8 mouse cellular contexts compared by ENCODE assay signal in genomic region chr19:47291307-47292080, GRCm38 (mm10).
DNase-seq lines count a peak whose midpoint lies in the region; ATAC-seq and TF ChIP-seq lines count a peak whose summit lies in the region.

No protein-coding gene starts in this region.

- H3K9me3 ChIP-seq in lung, embryonic 15.5 days, result no peaks in the 10 kb centered on the region
- H3K9me3 ChIP-seq in heart, embryonic 10.5 days, result no peaks in the 10 kb centered on the region

- TF ChIP-seq CTCF in lung, adult 2 months (IDR thresholded peaks at IDR 0.05; ENCODE audit: insufficient read depth, low read length), result no peak

- no peak overlapping the region for H3K9ac ChIP-seq in lung, embryonic 15.5 days

- H3K4me3 ChIP-seq in lung, embryonic 15.5 days, result no peak overlapping the region
- H3K4me3 ChIP-seq in lung, adult 2 months (replicated peaks; ENCODE audit: extremely low read depth, low read depth, low read length), result no peak overlapping the region
- H3K4me3 ChIP-seq in heart, embryonic 10.5 days, result no peak overlapping the region

- no peak for DNase-seq in lung, adult 2 months
- DNase-seq in heart, embryonic 10.5 days (ENCODE audit: low spot score), result no peak
- peak; percentile 77 for DNase-seq in kidney, postnatal 14 days
- DNase-seq in retina, postnatal 1 day, result peak; percentile 92
- no peak for DNase-seq in c-Kit-positive CD71-positive TER-119-positive erythroid progenitor cells, embryonic 14.5 days (ENCODE audit: low spot score)
- DNase-seq in urinary bladder, adult 18-20 months (ENCODE audit: low spot score in 2 of 2), result no peak
- no peak for DNase-seq in cerebellum, postnatal 36 days

- no peak overlapping the region for H3K4me2 ChIP-seq in lung, embryonic 15.5 days

- H3K36me3 ChIP-seq in lung, embryonic 15.5 days, result peaks cover 21% of the 10 kb centered on the region
- peaks cover 35% of the 10 kb centered on the region for H3K36me3 ChIP-seq in heart, embryonic 10.5 days

- peaks cover 29% of the 10 kb centered on the region for H3K4me1 ChIP-seq in lung, embryonic 15.5 days
- H3K4me1 ChIP-seq in lung, adult 2 months (ENCODE audit: control insufficient read depth, insufficient read depth, low read length), result peaks cover 9% of the 10 kb centered on the region
- H3K4me1 ChIP-seq in heart, embryonic 10.5 days, result peaks cover 71% of the 10 kb centered on the region

- no peak for TF ChIP-seq POLR2A in lung, adult 2 months (IDR thresholded peaks at IDR 0.05; ENCODE audit: borderline replicate concordance, extremely low read depth, low read depth, low read length)

- no peaks in the 10 kb centered on the region for H3K27me3 ChIP-seq in lung, embryonic 15.5 days
- 0 out of 2 replicates have a peak, but pooled peaks cover 5% of the 10 kb centered on the region for H3K27me3 ChIP-seq in heart, embryonic 10.5 days (ENCODE audit: insufficient read depth, poor library complexity, severe bottlenecking)

- H3K27ac ChIP-seq in lung, embryonic 15.5 days, result peak overlapping the region; percentile 60
- H3K27ac ChIP-seq in heart, embryonic 10.5 days, result peak overlapping the region; percentile 23; the same call in 1 of the 2 replicates

- ATAC-seq in lung, embryonic 15.5 days (ENCODE audit: borderline replicate concordance, extremely low read depth, low FRiP score, low TSS enrichment), result peak; percentile 69

- WGBS in lung, embryonic 15.5 days, result 41% methylated on average over 7 of the region's 7 CpGs
- WGBS in lung, adult 2 months, result 46% methylated on average over 7 of the region's 7 CpGs
- WGBS in heart, embryonic 10.5 days, result 62% methylated on average over 7 of the region's 7 CpGs

Comparison
In these comparisons a context has a peak if more than half of its experiments do, and no peak if none do; other contexts are left out.
1. DNase-seq: peak in kidney, postnatal 14 days (single experiment) and retina, postnatal 1 day (single experiment); none in lung, adult 2 months (single experiment), heart, embryonic 10.5 days (single experiment), c-Kit-positive CD71-positive TER-119-positive erythroid progenitor cells, embryonic 14.5 days (single experiment), urinary bladder, adult 18-20 months (0 of 2) and cerebellum, postnatal 36 days (0 of 2).